In genomic region chr2:64079765-64080164, GRCm38 (mm10) we compare ENCODE assay signal across 14 mouse cellular contexts. TPM values are rescaled to one million over a fixed set of nuclear protein-coding genes. Genes with fewer than 3 reads are reported as not detected.
DNase-seq lines count a peak whose midpoint lies in the region; ATAC-seq lines count a peak whose summit lies in the region.
"Had no signal": no experiment of that assay in that cellular context is flagged by ENCODE, and none has a peak within 500 bp of the region (broad histone marks: within the 10 kb centered on the region; RNA-seq: fewer than 3 reads in every experiment).

No protein-coding gene starts in this region.

- H3K27ac ChIP-seq in lung, embryonic 16.5 days (ENCODE audit: low read length) = no peak overlapping the region
- peak overlapping the region; percentile 57 for H3K27ac ChIP-seq in forebrain, embryonic 15.5 days (replicated peaks)
- H3K27ac ChIP-seq in midbrain, embryonic 11.5 days (ENCODE audit: low read depth, low read length) = peak overlapping the region; percentile 41

- peaks cover 21% of the 10 kb centered on the region; the same call in 1 of the 2 replicates for H3K4me1 ChIP-seq in lung, embryonic 16.5 days (replicated peaks; ENCODE audit: control insufficient read depth, insufficient read depth, low read length)
- H3K4me1 ChIP-seq in forebrain, embryonic 15.5 days = peaks cover 52% of the 10 kb centered on the region
- H3K4me1 ChIP-seq in midbrain, embryonic 11.5 days (ENCODE audit: control insufficient read depth, insufficient read depth, low read length) = peaks cover 42% of the 10 kb centered on the region

- no peak for DNase-seq in lung, adult 18-20 months
- no peak for DNase-seq in midbrain, embryonic 11.5 days (ENCODE audit: low spot score, missing footprints)
- DNase-seq in retina, postnatal 1 day = peak; percentile 53
- no peak for DNase-seq in gastrocnemius, postnatal 14 days
- DNase-seq: adrenal gland, postnatal 25 days; cerebellum, adult 18-20 months; gastrocnemius, postnatal 10 days; kidney, postnatal 36 days; lung, postnatal 10 days; thymus, adult 18-20 months had no signal

- H3K9ac ChIP-seq in lung, embryonic 16.5 days (ENCODE audit: low read length) = no peak overlapping the region
- no peak overlapping the region for H3K9ac ChIP-seq in forebrain, embryonic 15.5 days (replicated peaks)
- H3K9ac ChIP-seq in midbrain, embryonic 11.5 days (ENCODE audit: low read length) = no peak overlapping the region

- ATAC-seq in lung, embryonic 16.5 days (ENCODE audit: low read depth) = 0 out of 2 replicates have a peak, but pooled peaks have one; percentile 20
- peak; percentile 77 for ATAC-seq in forebrain, embryonic 15.5 days (replicated peaks)
- peak; percentile 84 for ATAC-seq in midbrain, embryonic 11.5 days (ENCODE audit: low FRiP score)
- no peak for ATAC-seq in erythroid progenitor cell, adult 5-6 weeks (replicated peaks; ENCODE audit: low FRiP score, poor library complexity, severe bottlenecking)

- no peaks in the 10 kb centered on the region for H3K9me3 ChIP-seq in lung, embryonic 16.5 days (ENCODE audit: control insufficient read depth, low read length)
- H3K9me3 ChIP-seq in forebrain, embryonic 15.5 days = no peaks in the 10 kb centered on the region
- H3K9me3 ChIP-seq in midbrain, embryonic 11.5 days (ENCODE audit: control insufficient read depth, low read length) = no peaks in the 10 kb centered on the region

- H3K4me3 ChIP-seq in lung, embryonic 16.5 days (ENCODE audit: low read length) = no peak overlapping the region
- H3K4me3 ChIP-seq in forebrain, embryonic 15.5 days = no peak overlapping the region
- H3K4me3 ChIP-seq in midbrain, embryonic 11.5 days (ENCODE audit: low read depth, low read length) = no peak overlapping the region

- H3K27me3 ChIP-seq in lung, embryonic 16.5 days (ENCODE audit: control insufficient read depth, insufficient read depth, low read depth, low read length) = no peaks in the 10 kb centered on the region
- H3K27me3 ChIP-seq in forebrain, embryonic 15.5 days = peaks cover 9% of the 10 kb centered on the region; the same call in 1 of the 2 replicates
- H3K27me3 ChIP-seq in midbrain, embryonic 11.5 days (ENCODE audit: control insufficient read depth, insufficient read depth, low read length) = no peaks in the 10 kb centered on the region

- intact Hi-C loops in gastrocnemius, postnatal 14 days (cut with DNase I; ENCODE audit: low total_unique reads) = no loop called here

- H3K4me2 ChIP-seq in lung, embryonic 16.5 days (ENCODE audit: low read depth, low read length) = no peak overlapping the region
- H3K4me2 ChIP-seq in forebrain, embryonic 15.5 days (replicated peaks) = no peak overlapping the region; the same call in 1 of the 2 replicates
- peak overlapping the region; percentile 12; the same call in 1 of the 2 replicates for H3K4me2 ChIP-seq in midbrain, embryonic 11.5 days

- no peaks in the 10 kb centered on the region for H3K36me3 ChIP-seq in lung, embryonic 16.5 days (ENCODE audit: control insufficient read depth, insufficient read depth, low read length)
- H3K36me3 ChIP-seq in forebrain, embryonic 15.5 days = no peaks in the 10 kb centered on the region
- H3K36me3 ChIP-seq in midbrain, embryonic 11.5 days (ENCODE audit: control insufficient read depth, insufficient read depth, low read length) = no peaks in the 10 kb centered on the region

- 19% methylated on average over 4 of the region's 4 CpGs for WGBS in lung, embryonic 16.5 days
- WGBS in forebrain, embryonic 15.5 days = 12% methylated on average over 4 of the region's 4 CpGs
- WGBS in midbrain, embryonic 11.5 days = 6% methylated on average over 4 of the region's 4 CpGs

RNA-seq across cellular contexts. Expression of gene Fign, which starts 18.1 kb away (rescaled TPM):
- polyA plus RNA-seq in lung, embryonic 16.5 days (2015; fragmentation: Nextera tagmentation; extraction: Ambion mirVana) = 4.6 and 5.2 TPM in 2 replicates
- 6.1 and 6.6 TPM in 2 replicates for polyA plus RNA-seq in forebrain, embryonic 15.5 days (2015; fragmentation: Nextera tagmentation; extraction: Ambion mirVana)
- 15.2 and 17.1 TPM in 2 replicates for polyA plus RNA-seq in midbrain, embryonic 11.5 days (2014; fragmentation: Nextera tagmentation; extraction: Ambion mirVana)
- 1 to 10 TPM in 1 of 2 experiments, under 1 TPM in 1; 0.95 to 2.6 TPM for total RNA-seq in gastrocnemius, postnatal 14 days (2021)
- total RNA-seq in erythroid progenitor cell, adult 5-6 weeks (2015; ENCODE audit: low replicate concordance) = not detected in 2 replicates
- total RNA-seq in erythroid progenitor cell, adult 5-6 weeks (2017; ENCODE audit: low replicate concordance) = not detected in 2 replicates
- total RNA-seq: monocyte, adult 5-6 weeks had no signal
